Mouse (Mus musculus): ENCODE measurements around the gene Mrgprb5.
"Not testable (repeated sequence)": the region's sequence is repeated elsewhere in the genome, so short reads cannot be mapped to it uniquely, and the experiment has no call there.

Gene Mrgprb5

GRCm38 (mm10) chr7:48168919-48169318, at the start of gene Mrgprb5:
TSS of gene Mrgprb5 (minus strand) at chr7:48169019.
- no peak for DNase-seq (ENCODE audit: low spot score in 2 of 2)

- no peak for DNase-seq (ENCODE audit: low spot score in 2 of 2)
These were observed 30.4 kb upstream of the Mrgprb5 start, which contains the start of gene Mrgprb4 for GRCm38 (mm10) chr7:48199188-48199587. TSS of gene Mrgprb4 (minus strand) at chr7:48199288.

- no peak for DNase-seq (ENCODE audit: low spot score in 2 of 2)
These were observed 1.3 kb downstream of the Mrgprb5 start for GRCm38 (mm10) chr7:48167471-48167870.

- no peak for DNase-seq (ENCODE audit: low spot score in 2 of 2)
These were observed 30.5 kb downstream of the Mrgprb5 start for GRCm38 (mm10) chr7:48138248-48138702.

- DNase-seq (ENCODE audit: low spot score in 2 of 2): peak in 1 of 2 experiments; percentile 74
These were observed 31.4 kb downstream of the Mrgprb5 start for GRCm38 (mm10) chr7:48137216-48138077.

- DNase-seq (ENCODE audit: low spot score in 2 of 2): no peak
These were observed 36.1 kb downstream of the Mrgprb5 start for GRCm38 (mm10) chr7:48132674-48133073.

- DNase-seq (ENCODE audit: low spot score in 2 of 2): not testable (repeated sequence)
These were observed 36.6 kb downstream of the Mrgprb5 start for GRCm38 (mm10) chr7:48132247-48132646.

- DNase-seq (ENCODE audit: low spot score in 2 of 2): not testable (repeated sequence)
These were observed 37.0 kb downstream of the Mrgprb5 start for GRCm38 (mm10) chr7:48131820-48132219.

- DNase-seq (ENCODE audit: low spot score in 2 of 2): no peak
These were observed 45.0 kb downstream of the Mrgprb5 start for GRCm38 (mm10) chr7:48123806-48124205.

Data from spleen, postnatal 4 days (tissue).